Mouse (Mus musculus): ENCODE measurements at regions not wholly inside any gene's neighbourhood (a gene's known extent, or its start where the extent isn't known, plus 50 kb on each side); places are given as distances from the start of the nearest gene placed in this dataset.

DNA sequence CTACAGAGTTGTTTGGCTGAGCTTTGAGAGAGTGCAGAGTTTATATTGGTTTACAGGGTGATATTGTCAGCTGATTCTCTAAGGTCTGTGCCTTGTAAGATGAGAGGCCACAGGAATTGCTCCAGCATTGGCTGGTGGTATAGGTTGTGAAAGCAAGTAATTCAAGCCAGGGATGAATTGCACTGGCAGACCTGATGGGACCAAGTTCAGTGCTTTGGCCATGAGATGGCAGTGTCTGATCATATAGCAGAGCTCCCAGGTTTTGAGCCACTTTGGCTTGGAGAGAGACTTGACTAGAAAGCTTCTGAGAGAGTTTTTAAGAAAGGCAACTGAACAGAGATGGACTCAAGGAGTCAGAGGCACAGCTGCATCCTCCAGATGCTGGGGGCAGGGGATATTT is 75.8 kb upstream of the Cxcl13 start:
- ATAC-seq (ENCODE audit: low FRiP score), result peak; percentile 47; the same call in 1 of the 2 replicates
- Histone ChIP-seq H3K27ac (ENCODE audit: low read depth, low read length) (no peak overlapping the region), H3K9me3 (ENCODE audit: low read length) (no peaks in the 10 kb centered on the region), H3K36me3 (ENCODE audit: insufficient read depth, low read length) (no peaks in the 10 kb centered on the region), H3K4me3 (ENCODE audit: low read depth, low read length) (no peak overlapping the region), H3K27me3 (ENCODE audit: insufficient read depth, low read length) (no peaks in the 10 kb centered on the region), H3K4me2 (ENCODE audit: low read depth, low read length, poor library complexity, severe bottlenecking) (no peak overlapping the region), H3K9ac (replicated peaks; ENCODE audit: low read length, poor library complexity, severe bottlenecking) (no peak overlapping the region), H3K4me1 (ENCODE audit: insufficient read depth, low read length) (no peaks in the 10 kb centered on the region)
- peak; percentile 74 for DNase-seq (ENCODE audit: low spot score)
- TF ChIP-seq CTCF (IDR thresholded peaks at IDR 0.05), result peak; percentile 76
